Mouse (Mus musculus): ENCODE results near the gene Col19a1. TPM values are rescaled to one million over a fixed set of nuclear protein-coding genes. Genes with fewer than 3 reads are reported as not detected.

Col19a1 gene
- total RNA-seq, 2 experiments from 2014 or later = 22.3 to 24.5 TPM

GRCm38 (mm10) chr1:24539852-24540251, 47.4 kb downstream of the Col19a1 start:
- Histone ChIP-seq H3K4me3 (no peak overlapping the region), H3K27ac (no peak overlapping the region)
- TF ChIP-seq CTCF (conservative IDR thresholded peaks at IDR 0.05) = no peak
- no peak for DNase-seq (ENCODE audit: low spot score in 2 of 2)

DNA sequence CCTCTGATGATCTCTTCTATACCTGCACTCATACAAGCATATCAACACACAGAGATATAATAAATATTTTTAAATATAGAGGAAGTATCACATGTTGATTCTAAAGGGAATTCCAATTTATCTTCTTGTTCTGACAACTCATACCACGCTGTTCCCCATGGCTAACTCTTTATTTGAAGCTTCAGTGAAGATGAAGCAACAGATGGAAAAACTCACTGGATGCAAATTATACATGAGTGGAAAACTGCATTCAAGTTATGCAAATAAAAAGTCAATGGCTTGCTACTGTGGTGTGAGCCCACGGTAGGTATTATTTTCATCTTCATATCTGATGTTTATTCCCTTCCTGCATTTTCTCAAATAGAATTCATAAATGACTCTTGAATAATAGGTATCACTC, 60.1 kb downstream of the Col19a1 start:
- TF ChIP-seq CTCF (conservative IDR thresholded peaks at IDR 0.05) = no peak
- no peak for DNase-seq (ENCODE audit: low spot score in 2 of 2)
- Histone ChIP-seq H3K4me3 (no peak overlapping the region), H3K27ac (no peak overlapping the region)

DNA sequence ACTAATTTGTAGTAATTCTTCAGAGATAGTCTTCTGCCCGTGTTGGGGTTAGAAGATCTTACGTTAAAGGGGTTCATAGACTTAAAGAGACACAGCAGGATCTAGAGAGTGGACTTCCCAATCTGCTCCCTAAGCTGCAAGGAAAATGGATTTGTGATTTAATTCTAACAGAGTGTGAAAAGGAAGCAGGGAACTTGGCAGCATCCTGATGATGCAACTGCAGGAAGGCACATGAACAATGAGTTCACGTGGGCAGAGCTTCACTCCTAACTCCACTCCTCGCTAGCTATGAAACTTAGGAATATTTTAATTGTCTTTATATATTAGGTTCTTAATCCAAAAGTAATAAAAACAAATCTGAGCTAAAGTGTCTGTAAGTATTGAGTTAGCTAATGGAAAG, 69.8 kb downstream of the Col19a1 start:
- no peak for DNase-seq (ENCODE audit: low spot score in 2 of 2)
- Histone ChIP-seq H3K4me3 (no peak overlapping the region), H3K27ac (no peak overlapping the region)
- TF ChIP-seq CTCF (conservative IDR thresholded peaks at IDR 0.05) = no peak

DNA sequence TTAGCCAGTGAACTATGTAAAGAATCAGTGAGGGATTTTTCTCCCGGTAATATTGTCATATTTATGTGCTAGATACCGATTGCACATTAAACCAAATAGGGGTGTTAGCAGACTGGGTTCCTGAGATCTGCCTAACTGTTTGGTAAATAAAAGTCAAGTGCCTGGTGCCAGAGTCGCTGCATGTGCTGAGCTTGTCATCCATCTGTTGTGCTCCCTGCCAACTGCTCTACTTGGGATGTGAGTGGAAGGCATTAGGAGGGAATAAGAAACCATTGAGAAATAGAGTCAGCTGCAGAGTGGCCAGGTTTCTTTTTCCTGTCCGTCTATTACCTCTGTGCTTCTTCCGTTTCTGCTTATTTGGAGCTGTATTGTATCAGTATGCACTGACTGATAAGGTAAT, 71.9 kb downstream of the Col19a1 start:
- TF ChIP-seq CTCF (conservative IDR thresholded peaks at IDR 0.05) = no peak
- DNase-seq (ENCODE audit: low spot score in 2 of 2) = peak; percentile 23 to 40
- H3K4me3 ChIP-seq = no peak overlapping the region
- peak overlapping the region; percentile 14; the same call in 1 of the 2 replicates for H3K27ac ChIP-seq

DNA sequence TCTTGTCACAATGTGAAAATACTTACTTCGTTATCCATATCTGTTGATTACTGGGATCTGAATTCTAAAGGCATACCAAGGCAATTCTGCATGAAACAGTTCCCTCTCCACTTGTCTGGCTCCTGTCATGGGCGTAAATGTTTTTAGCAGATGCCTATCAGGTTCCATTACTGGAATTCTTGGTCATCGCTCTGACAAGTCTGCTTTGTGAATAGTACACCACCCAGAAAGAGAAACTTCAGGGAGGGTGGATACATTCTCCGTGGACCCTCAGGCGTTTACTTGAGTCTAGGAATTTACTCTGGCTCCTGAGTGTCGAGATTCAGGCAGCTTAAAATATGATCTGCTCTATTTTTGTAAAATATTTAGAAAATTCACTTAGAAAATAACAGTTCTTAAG, 75.7 kb downstream of the Col19a1 start:
- no peak for TF ChIP-seq CTCF (conservative IDR thresholded peaks at IDR 0.05)
- no peak overlapping the region for H3K27ac ChIP-seq
- DNase-seq (ENCODE audit: low spot score in 2 of 2) = no peak
- no peak overlapping the region for H3K4me3 ChIP-seq

- Histone ChIP-seq H3K4me3 (no peak overlapping the region), H3K27ac (no peak overlapping the region)
- DNase-seq (ENCODE audit: low spot score in 2 of 2) = peak in 1 of 2 experiments; percentile 1
- TF ChIP-seq CTCF (conservative IDR thresholded peaks at IDR 0.05) = no peak
These were observed 91.9 kb downstream of the Col19a1 start for GRCm38 (mm10) chr1:24495400-24495799.

GRCm38 (mm10) chr1:24484161-24484560, 103.1 kb downstream of the Col19a1 start:
- DNase-seq (ENCODE audit: low spot score in 2 of 2) = no peak
- H3K4me3 ChIP-seq = no peak overlapping the region
- no peak overlapping the region for H3K27ac ChIP-seq
- no peak for TF ChIP-seq CTCF (conservative IDR thresholded peaks at IDR 0.05)

- peak in 1 of 2 experiments; percentile 9 for DNase-seq (ENCODE audit: low spot score in 2 of 2)
- no peak overlapping the region for H3K4me3 ChIP-seq
- no peak overlapping the region for H3K27ac ChIP-seq
- TF ChIP-seq CTCF (conservative IDR thresholded peaks at IDR 0.05) = no peak
These were observed 116.1 kb downstream of the Col19a1 start for GRCm38 (mm10) chr1:24471096-24471710.

DNA sequence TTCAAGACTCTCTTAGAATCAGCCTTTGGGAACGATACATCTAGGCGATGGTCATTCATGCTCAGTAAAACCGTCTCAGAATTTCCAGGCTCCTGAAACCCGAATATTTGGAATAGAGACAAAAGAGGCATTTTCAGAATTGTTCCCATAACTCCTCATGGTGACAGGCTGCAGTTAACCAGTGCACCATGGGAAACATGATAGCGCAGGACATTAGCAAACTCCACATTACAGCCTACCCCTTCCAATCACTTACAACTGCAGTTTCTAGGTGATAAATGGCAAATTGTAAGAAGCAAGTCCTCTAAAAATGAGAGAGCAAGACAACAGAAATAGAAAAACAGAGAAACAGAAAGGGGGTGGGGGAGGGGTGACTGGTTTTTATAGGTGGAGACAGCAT, 116.6 kb downstream of the Col19a1 start:
- no peak for TF ChIP-seq CTCF (conservative IDR thresholded peaks at IDR 0.05)
- H3K4me3 ChIP-seq = no peak overlapping the region
- no peak overlapping the region for H3K27ac ChIP-seq
- DNase-seq (ENCODE audit: low spot score in 2 of 2) = no peak

GRCm38 (mm10) chr1:24461305-24461887, 125.9 kb downstream of the Col19a1 start:
- no peak overlapping the region for H3K4me3 ChIP-seq
- H3K27ac ChIP-seq = no peak overlapping the region
- DNase-seq (ENCODE audit: low spot score in 2 of 2) = no peak
- no peak for TF ChIP-seq CTCF (conservative IDR thresholded peaks at IDR 0.05)

DNA sequence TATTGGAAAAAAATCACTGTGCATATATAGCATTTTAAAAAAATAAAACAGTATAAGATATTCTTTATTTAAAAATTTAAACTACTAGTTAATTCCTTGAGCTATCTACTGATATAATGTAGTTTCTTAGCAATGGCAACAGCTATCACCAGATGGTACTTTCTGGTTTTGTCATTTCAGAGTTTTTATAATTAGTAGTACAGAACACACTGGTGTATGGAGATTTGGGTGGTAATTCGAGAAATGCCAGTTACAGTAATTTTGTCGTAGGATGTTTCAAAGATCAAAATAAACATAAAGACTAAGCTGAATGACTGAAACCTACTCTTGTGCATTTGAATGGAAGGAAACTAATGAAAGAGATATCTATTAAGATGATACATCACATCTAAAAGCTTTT, 129.3 kb downstream of the Col19a1 start:
- no peak for TF ChIP-seq CTCF (conservative IDR thresholded peaks at IDR 0.05)
- no peak for DNase-seq (ENCODE audit: low spot score in 2 of 2)
- Histone ChIP-seq H3K27ac (no peak overlapping the region), H3K4me3 (no peak overlapping the region)

- TF ChIP-seq CTCF (conservative IDR thresholded peaks at IDR 0.05) = no peak
- H3K27ac ChIP-seq = no peak overlapping the region
- no peak overlapping the region for H3K4me3 ChIP-seq
- DNase-seq (ENCODE audit: low spot score in 2 of 2) = no peak
These were observed 134.6 kb downstream of the Col19a1 start for GRCm38 (mm10) chr1:24452572-24453269.

DNA sequence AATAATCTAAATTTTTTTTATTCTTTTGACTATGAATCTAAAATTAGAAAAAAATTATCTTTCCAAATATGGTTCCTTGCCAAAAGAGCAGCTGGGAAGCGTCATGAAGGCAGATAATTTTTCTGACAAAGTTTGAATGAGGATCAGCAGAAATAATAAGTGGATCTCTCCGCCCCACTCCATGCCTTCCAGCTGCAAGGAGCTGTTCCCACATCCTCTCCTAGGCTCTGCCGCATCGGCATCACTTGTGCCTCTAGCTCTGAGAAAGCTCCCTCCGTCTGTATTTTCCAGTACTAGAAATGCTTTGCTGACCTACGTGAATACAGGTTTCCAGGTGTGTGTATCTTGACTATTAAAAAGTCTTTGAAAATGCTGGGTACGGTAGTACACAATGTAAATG, 135.1 kb downstream of the Col19a1 start:
- Histone ChIP-seq H3K27ac (no peak overlapping the region), H3K4me3 (no peak overlapping the region)
- DNase-seq (ENCODE audit: low spot score in 2 of 2) = peak in 1 of 2 experiments; percentile 10
- TF ChIP-seq CTCF (conservative IDR thresholded peaks at IDR 0.05) = no peak

DNA sequence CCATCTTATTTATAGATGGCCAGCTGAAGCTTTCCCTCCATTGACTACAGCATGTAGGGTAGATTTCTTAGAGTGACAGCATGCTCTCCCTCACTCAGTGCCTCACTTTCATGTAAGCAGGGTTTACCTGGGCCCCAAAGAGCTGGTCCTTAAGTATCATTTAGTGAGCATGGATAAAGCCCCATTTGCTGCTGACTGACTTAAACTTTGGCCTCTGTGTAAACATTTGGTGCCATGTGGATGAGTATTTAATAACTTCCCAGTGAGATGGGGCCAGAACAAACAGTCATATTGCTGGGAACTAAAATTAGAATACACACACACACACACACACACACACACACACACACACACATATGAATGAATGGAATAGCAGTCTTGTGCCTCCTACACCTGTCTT, 149.8 kb downstream of the Col19a1 start:
- Histone ChIP-seq H3K27ac (no peak overlapping the region), H3K4me3 (no peak overlapping the region)
- DNase-seq (ENCODE audit: low spot score in 2 of 2) = no peak
- TF ChIP-seq CTCF (conservative IDR thresholded peaks at IDR 0.05) = no peak
